Mouse (Mus musculus): ENCODE measurements around the gene Hsp90ab1. TPM values are rescaled to one million over a fixed set of nuclear protein-coding genes. Genes with fewer than 3 reads are reported as not detected.
A peak's percentile ranks its signal among the peaks of the same experiment; 100 is the strongest.

Hsp90ab1 gene
- 1,012 and 1,064 TPM in 2 replicates for polyA plus RNA-seq (2015; fragmentation: Nextera tagmentation; extraction: Ambion mirVana)

DNA sequence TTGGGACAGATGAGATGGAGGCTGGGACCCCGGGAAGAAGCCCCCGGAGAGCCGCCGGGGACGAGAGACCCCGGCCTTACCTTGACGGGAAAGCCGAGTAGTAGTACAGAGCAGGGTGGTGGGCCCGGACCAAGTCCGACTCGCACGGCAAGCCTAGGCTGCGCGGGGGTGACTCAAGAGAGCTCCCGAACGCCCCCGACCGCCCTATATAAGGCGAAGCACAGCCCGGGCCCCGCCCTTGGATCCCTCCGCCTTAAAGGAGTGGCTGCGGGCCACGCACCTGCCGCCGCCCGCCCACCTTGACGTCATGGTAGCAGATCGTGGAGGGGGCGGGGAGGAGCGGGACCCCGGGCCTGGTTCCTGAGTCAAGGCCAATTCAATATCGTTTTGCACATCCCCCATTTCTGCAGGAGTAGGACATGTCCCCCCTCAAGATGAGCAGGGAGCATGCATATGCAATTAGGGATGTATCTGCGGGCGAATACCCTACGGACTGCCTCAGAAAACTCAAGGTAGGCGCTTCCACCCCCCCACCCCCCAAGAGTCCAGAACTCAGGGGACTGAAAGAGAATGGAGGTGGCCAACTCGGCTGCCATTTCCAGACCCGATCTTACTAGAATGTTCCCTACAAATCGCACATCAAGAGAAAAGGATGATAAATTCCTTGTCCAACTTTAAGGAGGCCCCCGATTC, at the start of gene Hsp90ab1:
Gene Hsp90ab1, minus strand, starts transcription at position 185 of the 693 bp plus-strand sequence.
- Histone ChIP-seq H3K27ac (peak within 1 kb of the TSS; percentile 95), H3K36me3 (peaks cover 39% of the 10 kb centered on the region), H3K9me3 (replicated peaks) (no peaks in the 10 kb centered on the region), H3K9ac (peak within 1 kb of the TSS; percentile 98), H3K27me3 (no peaks in the 10 kb centered on the region), H3K4me3 (replicated peaks) (peak within 1 kb of the TSS; percentile 96), H3K4me2 (peak within 1 kb of the TSS; percentile 97), H3K4me1 (replicated peaks) (peaks cover 69% of the 10 kb centered on the region)
- DNase-seq: peak; percentile 96
- ATAC-seq (ENCODE audit: low read depth): peak; percentile 72
- WGBS (ENCODE audit: insufficient replicate concordance): under 1% methylated on average over 41 of the region's 41 CpGs

- Histone ChIP-seq H3K27ac (peak overlapping the region; percentile 79), H3K4me3 (replicated peaks) (peak overlapping the region; percentile 46), H3K9me3 (replicated peaks) (no peaks in the 10 kb centered on the region), H3K36me3 (no peaks in the 10 kb centered on the region), H3K4me2 (peak overlapping the region; percentile 69), H3K27me3 (no peaks in the 10 kb centered on the region), H3K9ac (peak overlapping the region; percentile 67), H3K4me1 (replicated peaks) (peaks cover 20% of the 10 kb centered on the region)
- DNase-seq: no peak
- ATAC-seq (ENCODE audit: low read depth): peak; percentile 66
- WGBS (ENCODE audit: insufficient replicate concordance): 5% methylated on average over 20 of the region's 20 CpGs
Measured at GRCm38 (mm10) chr17:45619386-45620256, 46.5 kb upstream of the Hsp90ab1 start.

DNA sequence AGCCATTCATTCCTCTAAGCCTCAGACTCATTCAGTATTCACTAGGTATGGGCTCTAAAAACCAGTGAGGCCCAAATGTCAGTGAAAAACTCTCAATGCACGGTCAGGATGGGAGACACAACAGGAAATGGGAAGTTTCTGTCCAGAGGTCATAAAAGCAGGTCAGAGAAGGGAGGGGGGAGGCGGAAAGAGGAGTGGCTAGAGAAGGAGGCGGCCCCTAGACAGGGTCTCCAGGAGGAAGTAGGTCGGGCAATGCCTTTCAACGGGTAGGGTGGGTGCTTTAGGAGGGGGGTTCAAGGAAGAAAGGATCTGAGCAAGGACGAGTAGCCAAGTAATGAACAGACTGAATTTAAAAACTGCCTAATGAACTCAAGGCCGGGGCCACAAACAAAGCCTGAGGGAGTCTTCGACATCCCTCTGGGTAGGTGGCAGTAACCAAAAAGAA, 45.9 kb upstream of the Hsp90ab1 start:
- H3K27ac ChIP-seq: peak overlapping the region; percentile 79
- DNase-seq: no peak

GRCm38 (mm10) chr17:45617655-45618054, 44.6 kb upstream of the Hsp90ab1 start:
- ATAC-seq (ENCODE audit: low read depth) (no peak), DNase-seq (no peak)
- Histone ChIP-seq H3K4me1 (replicated peaks) (peaks cover 24% of the 10 kb centered on the region), H3K27me3 (no peaks in the 10 kb centered on the region), H3K9ac (no peak overlapping the region), H3K9me3 (replicated peaks) (no peaks in the 10 kb centered on the region), H3K4me3 (replicated peaks) (no peak overlapping the region), H3K36me3 (no peaks in the 10 kb centered on the region), H3K27ac (no peak overlapping the region), H3K4me2 (no peak overlapping the region)
- WGBS (ENCODE audit: insufficient replicate concordance): 69% methylated on average over 6 of the region's 6 CpGs

More for the DNA sequence above, 45.9 kb upstream of the Hsp90ab1 start:
- H3K4me2 ChIP-seq: peak overlapping the region; percentile 69
- peak; percentile 71 for ATAC-seq (ENCODE audit: low read depth)
- peak overlapping the region; percentile 67 for H3K9ac ChIP-seq
- WGBS (ENCODE audit: insufficient replicate concordance): 7% methylated on average over 8 of the region's 8 CpGs
- H3K4me3 ChIP-seq (replicated peaks): peak overlapping the region; percentile 46
- no peaks in the 10 kb centered on the region for H3K27me3 ChIP-seq
- H3K9me3 ChIP-seq (replicated peaks): no peaks in the 10 kb centered on the region
- H3K36me3 ChIP-seq: no peaks in the 10 kb centered on the region
- H3K4me1 ChIP-seq (replicated peaks): peaks cover 20% of the 10 kb centered on the region

- no peak overlapping the region for H3K27ac ChIP-seq
- ATAC-seq (ENCODE audit: low read depth) (no peak), DNase-seq (no peak)
- no peak overlapping the region for H3K9ac ChIP-seq
- H3K36me3 ChIP-seq: no peaks in the 10 kb centered on the region
- 66% methylated on average over 3 of the region's 3 CpGs for WGBS (ENCODE audit: insufficient replicate concordance)
- H3K27me3 ChIP-seq: no peaks in the 10 kb centered on the region
- H3K4me1 ChIP-seq (replicated peaks): peaks cover 28% of the 10 kb centered on the region
- H3K4me3 ChIP-seq (replicated peaks): no peak overlapping the region
- no peaks in the 10 kb centered on the region for H3K9me3 ChIP-seq (replicated peaks)
- H3K4me2 ChIP-seq: no peak overlapping the region
Measured at GRCm38 (mm10) chr17:45616679-45617078, 43.6 kb upstream of the Hsp90ab1 start.

GRCm38 (mm10) chr17:45616046-45616650, 43.1 kb upstream of the Hsp90ab1 start:
- no peak for ATAC-seq (ENCODE audit: low read depth)
- Histone ChIP-seq H3K27ac (no peak overlapping the region), H3K27me3 (no peaks in the 10 kb centered on the region), H3K9ac (no peak overlapping the region), H3K4me3 (replicated peaks) (no peak overlapping the region), H3K36me3 (no peaks in the 10 kb centered on the region), H3K9me3 (replicated peaks) (no peaks in the 10 kb centered on the region), H3K4me1 (replicated peaks) (peaks cover 30% of the 10 kb centered on the region), H3K4me2 (no peak overlapping the region)
- WGBS (ENCODE audit: insufficient replicate concordance): 53% methylated on average over 4 of the region's 4 CpGs
- no peak for DNase-seq

- DNase-seq (no peak), ATAC-seq (ENCODE audit: low read depth) (no peak)
- H3K4me3 ChIP-seq (replicated peaks): no peak overlapping the region
- no peak overlapping the region for H3K9ac ChIP-seq
- H3K36me3 ChIP-seq: no peaks in the 10 kb centered on the region
- H3K4me2 ChIP-seq: no peak overlapping the region
- no peaks in the 10 kb centered on the region for H3K9me3 ChIP-seq (replicated peaks)
- H3K4me1 ChIP-seq (replicated peaks): peaks cover 32% of the 10 kb centered on the region
- 50% methylated on average over 7 of the region's 7 CpGs for WGBS (ENCODE audit: insufficient replicate concordance)
- H3K27ac ChIP-seq: no peak overlapping the region
- H3K27me3 ChIP-seq: no peaks in the 10 kb centered on the region
Measured at GRCm38 (mm10) chr17:45612921-45613320, 39.9 kb upstream of the Hsp90ab1 start.

DNA sequence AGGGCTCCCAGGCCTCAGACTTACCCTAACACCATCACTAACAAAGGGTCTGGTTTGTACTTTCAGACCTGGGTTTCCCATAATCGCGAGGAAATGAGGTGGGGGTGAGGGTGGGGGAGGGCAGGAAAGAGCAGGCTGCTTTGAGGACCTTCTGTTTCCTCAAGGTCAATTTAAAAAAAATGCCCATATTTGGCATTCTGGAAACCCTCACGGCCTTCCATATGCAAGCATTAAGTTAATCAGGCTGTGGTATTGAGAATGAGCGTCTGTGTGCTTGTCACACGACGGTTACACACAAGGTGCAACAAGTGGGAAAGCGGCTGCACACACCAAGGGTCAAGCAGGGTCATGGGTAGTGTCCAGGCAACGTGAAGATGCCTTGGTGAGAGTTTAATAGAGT, 38.9 kb upstream of the Hsp90ab1 start:
- peaks cover 32% of the 10 kb centered on the region for H3K4me1 ChIP-seq (replicated peaks)
- no peak overlapping the region for H3K27ac ChIP-seq
- H3K36me3 ChIP-seq: no peaks in the 10 kb centered on the region
- no peak overlapping the region for H3K4me3 ChIP-seq (replicated peaks)
- DNase-seq: no peak
- no peaks in the 10 kb centered on the region for H3K9me3 ChIP-seq (replicated peaks)
- 64% methylated on average over 8 of the region's 8 CpGs for WGBS (ENCODE audit: insufficient replicate concordance)
- no peak overlapping the region for H3K4me2 ChIP-seq
- H3K9ac ChIP-seq: no peak overlapping the region
- H3K27me3 ChIP-seq: no peaks in the 10 kb centered on the region
- no peak for ATAC-seq (ENCODE audit: low read depth)

DNA sequence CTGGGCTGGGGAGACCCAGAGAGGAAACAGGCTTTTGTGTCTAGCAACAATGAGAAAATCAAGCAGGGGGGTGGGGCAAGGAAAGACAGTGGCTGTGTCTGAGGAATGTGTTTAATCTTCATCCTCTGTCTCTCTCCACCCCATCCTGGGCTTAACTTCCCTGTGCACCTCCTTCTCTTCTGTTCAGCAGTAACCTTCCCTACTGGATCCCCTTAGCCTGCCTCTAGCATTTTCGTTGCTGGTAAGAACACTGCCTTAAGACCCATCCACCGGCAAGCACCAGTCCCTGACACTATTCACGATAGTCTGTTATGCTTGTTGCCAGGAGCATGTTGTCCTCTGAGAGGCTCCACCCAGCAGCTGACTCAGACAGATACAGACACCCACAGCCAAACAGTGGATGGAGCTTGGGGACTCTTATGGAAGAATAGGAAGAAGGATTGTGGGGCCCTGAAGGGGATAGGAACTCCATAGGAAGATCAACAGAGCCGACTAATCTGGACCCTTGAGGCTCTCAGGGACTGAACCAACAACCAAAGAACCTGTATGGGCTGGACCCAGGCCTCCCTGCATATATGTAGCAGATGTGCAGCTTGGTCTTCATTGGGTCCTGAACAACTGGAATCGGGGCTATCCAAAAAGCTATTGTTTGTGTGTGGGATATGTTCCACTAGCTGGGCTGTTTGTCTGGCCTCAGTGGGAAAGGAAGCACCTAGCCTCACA, 37.2 kb upstream of the Hsp90ab1 start:
- 0 out of 2 replicates have a peak overlapping the region, but pooled peaks have one; percentile 6 for H3K4me3 ChIP-seq (replicated peaks)
- DNase-seq: peak; percentile 59
- peak overlapping the region; percentile 46 for H3K4me2 ChIP-seq

DNA sequence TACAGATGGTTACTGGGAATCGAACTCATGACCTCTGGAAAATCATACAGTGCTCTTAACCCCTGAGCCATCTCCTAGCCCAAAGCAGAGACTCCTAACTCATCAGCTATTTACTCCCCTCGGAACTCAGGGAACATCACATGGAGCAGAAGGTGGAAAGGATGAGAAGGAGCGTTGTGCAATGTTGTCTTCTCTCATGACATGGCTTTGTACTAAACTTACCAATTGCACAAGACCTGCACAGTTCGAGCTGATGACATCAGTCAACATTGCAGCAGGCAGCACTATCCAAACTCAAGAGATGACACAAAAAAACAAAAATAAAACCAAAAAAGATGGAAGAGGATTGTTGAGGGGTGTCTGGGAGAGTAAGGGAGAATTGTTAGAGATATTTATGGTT, 35.3 kb upstream of the Hsp90ab1 start:
- Histone ChIP-seq H3K9ac (no peak overlapping the region), H3K9me3 (replicated peaks) (no peaks in the 10 kb centered on the region), H3K27me3 (no peaks in the 10 kb centered on the region), H3K4me3 (replicated peaks) (no peak overlapping the region), H3K4me1 (replicated peaks) (peaks cover 32% of the 10 kb centered on the region), H3K36me3 (no peaks in the 10 kb centered on the region), H3K4me2 (no peak overlapping the region), H3K27ac (peak overlapping the region; percentile 2; the same call in 1 of the 2 replicates)
- no peak for DNase-seq
- ATAC-seq (ENCODE audit: low read depth): peak; percentile 35; the same call in 1 of the 2 replicates
- 62% methylated on average over 4 of the region's 4 CpGs for WGBS (ENCODE audit: insufficient replicate concordance)

More for the DNA sequence above, 37.2 kb upstream of the Hsp90ab1 start:
- 26% methylated on average over 5 of the region's 5 CpGs for WGBS (ENCODE audit: insufficient replicate concordance)
- Histone ChIP-seq H3K27ac (peak overlapping the region; percentile 56), H3K9me3 (replicated peaks) (no peaks in the 10 kb centered on the region), H3K9ac (peak overlapping the region; percentile 31; the same call in 1 of the 2 replicates), H3K4me1 (replicated peaks) (peaks cover 32% of the 10 kb centered on the region), H3K36me3 (no peaks in the 10 kb centered on the region), H3K27me3 (no peaks in the 10 kb centered on the region)
- peak; percentile 87 for ATAC-seq (ENCODE audit: low read depth)
